Mouse (Mus musculus) layer of hippocampus, adult 2 months (tissue): Measurements from ENCODE around the gene Slc25a22. TPM values are rescaled to one million over a fixed set of nuclear protein-coding genes. Genes with fewer than 3 reads are reported as not detected.

Experiments used
- DNase-seq, 2 experiments: peaks; one replicate each; pipeline ENCODE4 v3.0.0; 2022; ENCODE audit warnings: low spot score in 2 of 2
- H3K27ac ChIP-seq: fragments of 200-600 bp; 2 replicates; pipeline ENCODE4 v1.8.1; 2022
- H3K4me3 ChIP-seq: fragments of 200-600 bp; 2 replicates; pipeline ENCODE4 v1.8.1; 2022; ENCODE audit warnings: mild to moderate bottlenecking
- CTCF ChIP-seq: fragments of 200-600 bp; conservative IDR thresholded peaks from 2 replicates; pipeline ENCODE4 v1.8.1; 2022; ENCODE audit warnings: antibody characterized with exemption, mild to moderate bottlenecking, moderate library complexity
- total RNA-seq, 2 experiments: library from RNA; stranded (reverse); gene quantifications; 2 replicates each; pipeline ENCODE4 v1.2.3; 2021

Slc25a22 gene
- total RNA-seq, 2 experiments from 2014 or later: 338 to 343 TPM

GRCm38 (mm10) chr7:141468522-141469211 is 31.0 kb upstream of the Slc25a22 start:
- peak overlapping the region; percentile 74 for H3K27ac ChIP-seq
- peak; percentile 38 to 47 for DNase-seq

GRCm38 (mm10) chr7:141468164-141468521 is 30.5 kb upstream of the Slc25a22 start:
- peak overlapping the region; percentile 59 for H3K4me3 ChIP-seq
- TF ChIP-seq CTCF: no peak
- DNase-seq: no peak
- H3K27ac ChIP-seq: peak overlapping the region; percentile 74

More at GRCm38 (mm10) chr7:141468522-141469211, 31.0 kb upstream of the Slc25a22 start:
- TF ChIP-seq CTCF: peak; percentile 74
- peak overlapping the region; percentile 59 for H3K4me3 ChIP-seq

- Histone ChIP-seq H3K4me3 (peak within 1 kb of the TSS; percentile 59), H3K27ac (peak within 1 kb of the TSS; percentile 74)
- DNase-seq: peak; percentile 49 to 62
- no peak for TF ChIP-seq CTCF
Observed at GRCm38 (mm10) chr7:141467230-141468030, 29.7 kb upstream of the Slc25a22 start, which contains the start of gene Cd151. Gene Cd151 (plus strand): TSS chr7:141467392.

- no peak for DNase-seq
- no peak for TF ChIP-seq CTCF
- Histone ChIP-seq H3K4me3 (peak overlapping the region; percentile 59), H3K27ac (peak overlapping the region; percentile 74; the same call in 1 of the 2 replicates)
Observed at GRCm38 (mm10) chr7:141466607-141467148, 29.0 kb upstream of the Slc25a22 start.

- no peak for TF ChIP-seq CTCF
- no peak for DNase-seq
- no peak overlapping the region for H3K27ac ChIP-seq
- no peak overlapping the region for H3K4me3 ChIP-seq
Observed at GRCm38 (mm10) chr7:141466045-141466394, 28.3 kb upstream of the Slc25a22 start.

- DNase-seq: no peak
- no peak overlapping the region for H3K4me3 ChIP-seq
- no peak overlapping the region for H3K27ac ChIP-seq
- TF ChIP-seq CTCF: no peak
Observed at GRCm38 (mm10) chr7:141465388-141466044, 27.8 kb upstream of the Slc25a22 start.

- TF ChIP-seq CTCF: no peak
- H3K27ac ChIP-seq: peak overlapping the region; percentile 46
- DNase-seq: no peak
- peak overlapping the region; percentile 10; the same call in 1 of the 2 replicates for H3K4me3 ChIP-seq
Observed at GRCm38 (mm10) chr7:141464603-141465201, 27.0 kb upstream of the Slc25a22 start.

GRCm38 (mm10) chr7:141463824-141464602 is 26.3 kb upstream of the Slc25a22 start:
- no peak for DNase-seq
- Histone ChIP-seq H3K4me3 (no peak overlapping the region; the same call in 1 of the 2 replicates), H3K27ac (peak overlapping the region; percentile 46)
- TF ChIP-seq CTCF: no peak

- no peak for DNase-seq
- H3K4me3 ChIP-seq: peak overlapping the region; percentile 48; the same call in 1 of the 2 replicates
- TF ChIP-seq CTCF: no peak
- H3K27ac ChIP-seq: peak overlapping the region; percentile 78; the same call in 1 of the 2 replicates
Observed at GRCm38 (mm10) chr7:141462333-141462821, 24.7 kb upstream of the Slc25a22 start.

GRCm38 (mm10) chr7:141461521-141462332 is 24.0 kb upstream of the Slc25a22 start:
- H3K4me3 ChIP-seq: peak overlapping the region; percentile 48
- peak overlapping the region; percentile 78 for H3K27ac ChIP-seq
- no peak for DNase-seq
- TF ChIP-seq CTCF: peak; percentile 44
